Mouse (Mus musculus): ENCODE measurements around the gene Tjp3.

DNA sequence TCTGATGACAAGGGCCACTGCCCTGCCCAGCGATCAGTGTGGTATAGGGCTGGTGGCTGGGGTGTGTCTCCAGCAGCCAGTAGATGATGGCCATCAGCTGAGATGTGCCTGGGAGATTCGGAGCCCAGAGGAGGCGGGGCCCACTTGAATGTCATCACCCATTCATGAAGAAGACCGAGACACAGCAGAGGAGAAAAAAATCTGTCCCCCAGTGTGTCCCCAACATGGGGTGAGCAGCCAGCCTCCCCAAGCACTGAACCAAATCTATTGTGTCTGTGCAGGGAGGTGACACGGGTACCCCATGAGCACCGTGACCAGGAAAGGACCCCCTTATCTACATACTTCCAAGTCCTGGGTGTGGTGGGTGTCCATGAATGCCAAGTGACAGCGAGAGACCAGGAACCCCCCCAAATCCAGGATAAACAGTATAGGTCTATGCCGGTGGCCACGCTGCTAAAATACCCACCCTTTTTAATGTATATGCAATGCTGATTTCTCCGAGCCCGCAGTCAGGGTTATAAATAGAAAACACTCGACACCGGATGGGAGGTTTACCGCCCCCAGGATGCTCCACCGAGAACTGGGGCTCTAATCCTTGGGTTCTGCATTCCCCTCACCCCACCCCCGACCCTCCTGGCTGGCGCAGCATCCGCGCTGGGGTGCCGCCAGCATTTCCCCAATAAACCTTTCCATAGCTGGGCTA is 61.5 kb downstream of the Tjp3 start:
- no peak for TF ChIP-seq GATA1 (IDR thresholded peaks at IDR 0.05; ENCODE audit: borderline replicate concordance, low read length)
- no peak for TF ChIP-seq FLI1 (IDR thresholded peaks at IDR 0.05; ENCODE audit: low read length)

Data from megakaryocyte, embryonic 14.5 days (primary cell).